Mouse (Mus musculus) bone marrow, adult 2 months (tissue): ENCODE results near the gene Cnp.

Experiments used
- CTCF ChIP-seq: fragments of 200-500 bp; IDR thresholded peaks from 2 replicates; pipeline ENCODE4 v1.5.1; 2011; ENCODE audit warnings: low read length, control low read depth; ENCODE audit not compliant: control insufficient read depth, insufficient read depth
- POLR2A ChIP-seq: fragments of 200-500 bp; IDR thresholded peaks from 2 replicates; pipeline ENCODE4 v1.6.1; 2011; ENCODE audit warnings: low read depth, mild to moderate bottlenecking, control low read depth, low read length, borderline replicate concordance; ENCODE audit not compliant: control insufficient read depth

- TF ChIP-seq CTCF (no peak), POLR2A (peak; percentile 85; the same call in 1 of the 2 replicates)
These were observed 29.6 kb upstream of the Cnp start, which contains the start of gene Ttc25 for GRCm38 (mm10) chr11:100544832-100545745.
